Mouse (Mus musculus) spleen, adult 2 months (tissue): ENCODE measurements at regions not wholly inside any gene's neighbourhood (a gene's known extent, or its start where the extent isn't known, plus 50 kb on each side); places are given as distances from the start of the nearest gene placed in this dataset.

Experiments
- CTCF ChIP-seq: fragments of 200-500 bp; IDR thresholded peaks from 2 replicates; pipeline ENCODE4 v1.5.1; 2011; ENCODE audit warnings: mild to moderate bottlenecking, inconsistent platforms; ENCODE audit not compliant: insufficient read depth, insufficient read length, insufficient replicate concordance; ENCODE audit errors: extremely low read depth
- POLR2A ChIP-seq: fragments of 200-500 bp; IDR thresholded peaks from 2 replicates; pipeline ENCODE4 v1.6.1; 2011; ENCODE audit warnings: low read depth, low read length, inconsistent platforms

GRCm38 (mm10) chr15:93882826-93883225 lies 287.1 kb upstream of the Prickle1 start:
- TF ChIP-seq CTCF: no peak
- TF ChIP-seq POLR2A: no peak
